Mouse (Mus musculus): Measurements from ENCODE around the gene Inpp5a.

- TF ChIP-seq ZNF384 (IDR thresholded peaks at IDR 0.05; ENCODE audit: low read depth, low read length) (no peak), ZC3H11A (IDR thresholded peaks at IDR 0.05; ENCODE audit: borderline replicate concordance, low read depth, low read length) (no peak), CHD2 (IDR thresholded peaks at IDR 0.05; ENCODE audit: low read depth, low read length) (no peak)
These were observed 10.6 kb upstream of the Inpp5a start for GRCm38 (mm10) chr7:139378355-139378754.

Data from ES-E14 (cell line).